Mouse (Mus musculus): ENCODE data around the gene 4933434E20Rik.

GRCm38 (mm10) chr3:90085281-90085680 lies 33.8 kb downstream of the 4933434E20Rik start:
- TF ChIP-seq CTCF (IDR thresholded peaks at IDR 0.05 in 2 of 3, conservative IDR thresholded peaks at IDR 0.05 in 1 of 3; ENCODE audit: control insufficient read depth in 1 of 3, insufficient read depth in 1 of 3, low read depth in 2 of 3, low read length in 3 of 3, poor library complexity in 1 of 3, severe bottlenecking in 1 of 3) = no peak
- no peak for TF ChIP-seq POLR2A (IDR thresholded peaks at IDR 0.05; ENCODE audit: control insufficient read depth in 1 of 2, insufficient read depth in 1 of 2, low read depth in 1 of 2, low read length in 2 of 2, poor library complexity in 1 of 2)
- no peak for TF ChIP-seq NRF1 (IDR thresholded peaks at IDR 0.05; ENCODE audit: insufficient read depth, low read depth, low read length, poor library complexity, severe bottlenecking)
- no peak for TF ChIP-seq MAFK (IDR thresholded peaks at IDR 0.05; ENCODE audit: borderline replicate concordance, low read depth, low read length)
- no peak for TF ChIP-seq ELF1 (IDR thresholded peaks at IDR 0.05; ENCODE audit: low read depth, low read length)
- TF ChIP-seq EP300 (IDR thresholded peaks at IDR 0.05; ENCODE audit: low read depth in 1 of 2, low read length in 2 of 2) = no peak
- TF ChIP-seq UBTF (IDR thresholded peaks at IDR 0.05; ENCODE audit: borderline replicate concordance, insufficient read depth, low read depth, low read length) = no peak
- no peak for TF ChIP-seq USF1 (IDR thresholded peaks at IDR 0.05; ENCODE audit: low read depth, low read length)
- TF ChIP-seq E2F4 (IDR thresholded peaks at IDR 0.05; ENCODE audit: borderline replicate concordance, low read depth, low read length) = no peak
- TF ChIP-seq HCFC1 (IDR thresholded peaks at IDR 0.05; ENCODE audit: low read depth, low read length) = no peak

Measured in MEL (cell line).